Comparison of ENCODE assay signal across 9 mouse cellular contexts in genomic region chr1:179477157-179477902, GRCm38 (mm10). TPM values are rescaled to one million over a fixed set of nuclear protein-coding genes. Genes with fewer than 3 reads are reported as not detected.
A peak's percentile ranks its signal among the peaks of the same experiment; 100 is the strongest.
DNase-seq lines count a peak whose midpoint lies in the region; ATAC-seq and TF ChIP-seq lines count a peak whose summit lies in the region.
"Had no signal": no experiment of that assay in that cellular context is flagged by ENCODE, and none has a peak within 500 bp of the region (broad histone marks: within the 10 kb centered on the region; RNA-seq: fewer than 3 reads in every experiment).

No protein-coding gene starts in this region.

- H3K4me2 ChIP-seq in heart, embryonic 11.5 days, result no peak overlapping the region
- no peak overlapping the region for H3K4me2 ChIP-seq in embryonic facial prominence, embryonic 13.5 days
- no peak overlapping the region for H3K4me2 ChIP-seq in hindbrain, embryonic 14.5 days (replicated peaks)
- H3K4me2 ChIP-seq: liver, embryonic 15.5 days had no signal

- 58% methylated on average over 5 of the region's 5 CpGs for WGBS in heart, adult 2 months
- WGBS in heart, embryonic 11.5 days (ENCODE audit: insufficient replicate concordance), result 73% methylated on average over 5 of the region's 5 CpGs
- WGBS in embryonic facial prominence, embryonic 13.5 days, result 53% methylated on average over 5 of the region's 5 CpGs
- 82% methylated on average over 5 of the region's 5 CpGs for WGBS in hindbrain, embryonic 14.5 days

- H3K4me1 ChIP-seq in heart, adult 2 months (ENCODE audit: control insufficient read depth, insufficient read depth, low read length), result no peaks in the 10 kb centered on the region
- peaks cover 6% of the 10 kb centered on the region for H3K4me1 ChIP-seq in heart, embryonic 11.5 days (ENCODE audit: control insufficient read depth, insufficient read depth, low read length)
- peaks cover 29% of the 10 kb centered on the region for H3K4me1 ChIP-seq in embryonic facial prominence, embryonic 13.5 days
- H3K4me1 ChIP-seq in hindbrain, embryonic 14.5 days (replicated peaks; ENCODE audit: control insufficient read depth, insufficient read depth, low read length), result no peaks in the 10 kb centered on the region
- H3K4me1 ChIP-seq: liver, embryonic 15.5 days had no signal

- no peak for TF ChIP-seq POLR2A in heart, adult 2 months (IDR thresholded peaks at IDR 0.05; ENCODE audit: insufficient read depth, low read depth, low read length)

- TF ChIP-seq CTCF in heart, adult 2 months (IDR thresholded peaks at IDR 0.05), result peak; percentile 82

- H3K9ac ChIP-seq in heart, adult 2 months (ENCODE audit: low read depth, low read length), result no peak overlapping the region
- H3K9ac ChIP-seq in heart, embryonic 11.5 days (ENCODE audit: low read depth, low read length), result no peak overlapping the region
- H3K9ac ChIP-seq in embryonic facial prominence, embryonic 13.5 days, result no peak overlapping the region
- no peak overlapping the region for H3K9ac ChIP-seq in hindbrain, embryonic 14.5 days
- H3K9ac ChIP-seq: liver, embryonic 15.5 days had no signal

- no peak for TF ChIP-seq EP300 in heart, adult 2 months (IDR thresholded peaks at IDR 0.05; ENCODE audit: insufficient read depth, low read depth, low read length)

- intact Hi-C loops in heart, adult 2 months (cut with DNase I), result loop anchor here (5.0 to 10.0 kb wide), 2 partner anchors 165 to 333 kb away; no protein-coding TSS in a partner anchor

- H3K36me3 ChIP-seq in heart, adult 2 months (ENCODE audit: control insufficient read depth, insufficient read depth, low read length), result no peaks in the 10 kb centered on the region
- H3K36me3 ChIP-seq in heart, embryonic 11.5 days (ENCODE audit: control insufficient read depth, insufficient read depth, low read length), result no peaks in the 10 kb centered on the region
- peaks cover 9% of the 10 kb centered on the region for H3K36me3 ChIP-seq in embryonic facial prominence, embryonic 13.5 days
- H3K36me3 ChIP-seq in hindbrain, embryonic 14.5 days (replicated peaks; ENCODE audit: control insufficient read depth, insufficient read depth), result no peaks in the 10 kb centered on the region
- H3K36me3 ChIP-seq: liver, embryonic 15.5 days had no signal

- no peak for ATAC-seq in heart, embryonic 11.5 days (replicated peaks; ENCODE audit: insufficient number of reproducible peaks, low FRiP score, low TSS enrichment)
- no peak for ATAC-seq in embryonic facial prominence, embryonic 13.5 days (ENCODE audit: insufficient number of reproducible peaks, insufficient read depth, low FRiP score, low TSS enrichment, low read depth)
- ATAC-seq in hindbrain, embryonic 14.5 days (ENCODE audit: low FRiP score), result peak; percentile 76; the same call in 1 of the 2 replicates

- no peaks in the 10 kb centered on the region for H3K79me2 ChIP-seq in heart, adult 2 months (replicated peaks; ENCODE audit: control insufficient read depth, insufficient read depth, low read length)

- DNase-seq in heart, adult 2 months, result peak in 1 of 2 experiments; percentile 30
- DNase-seq in adrenal gland, postnatal 14 days, result peak; percentile 77
- DNase-seq in hindbrain, embryonic 14.5 days (ENCODE audit: low spot score), result peak; percentile 89
- DNase-seq in layer of hippocampus, adult 9-11 months, result peak; percentile 44
- peak; percentile 70 for DNase-seq in mesoderm, embryonic 11.5 days (ENCODE audit: low read depth, low spot score)
- peak; percentile 16 for DNase-seq in spleen, adult 12 weeks (ENCODE audit: low spot score)

- H3K9me3 ChIP-seq in heart, embryonic 11.5 days (replicated peaks; ENCODE audit: control insufficient read depth, low read length), result peaks cover 6% of the 10 kb centered on the region; the same call in 1 of the 2 replicates
- peaks cover 9% of the 10 kb centered on the region for H3K9me3 ChIP-seq in embryonic facial prominence, embryonic 13.5 days
- H3K9me3 ChIP-seq in hindbrain, embryonic 14.5 days (ENCODE audit: control insufficient read depth, low read length), result 0 out of 2 replicates have a peak, but pooled peaks cover 6% of the 10 kb centered on the region
- H3K9me3 ChIP-seq: liver, embryonic 15.5 days had no signal

- no peaks in the 10 kb centered on the region for H3K27me3 ChIP-seq in heart, adult 2 months (ENCODE audit: control insufficient read depth, insufficient read depth, low read length)
- no peaks in the 10 kb centered on the region for H3K27me3 ChIP-seq in heart, embryonic 11.5 days (ENCODE audit: control insufficient read depth, insufficient read depth, low read length)
- H3K27me3 ChIP-seq in embryonic facial prominence, embryonic 13.5 days, result no peaks in the 10 kb centered on the region
- H3K27me3 ChIP-seq in hindbrain, embryonic 14.5 days (ENCODE audit: control insufficient read depth, insufficient read depth, low read length), result no peaks in the 10 kb centered on the region
- H3K27me3 ChIP-seq: liver, embryonic 15.5 days had no signal

- H3K4me3 ChIP-seq in heart, adult 2 months, result no peak overlapping the region
- no peak overlapping the region for H3K4me3 ChIP-seq in heart, embryonic 11.5 days (ENCODE audit: low read depth, low read length)
- no peak overlapping the region for H3K4me3 ChIP-seq in embryonic facial prominence, embryonic 13.5 days
- no peak overlapping the region for H3K4me3 ChIP-seq in hindbrain, embryonic 14.5 days (replicated peaks; ENCODE audit: low read length)
- H3K4me3 ChIP-seq: liver, embryonic 15.5 days had no signal

- no peak overlapping the region for H3K27ac ChIP-seq in heart, adult 2 months
- no peak overlapping the region for H3K27ac ChIP-seq in heart, embryonic 11.5 days (ENCODE audit: low read depth, low read length)
- H3K27ac ChIP-seq in embryonic facial prominence, embryonic 13.5 days, result peak overlapping the region; percentile 33; the same call in 1 of the 2 replicates
- H3K27ac ChIP-seq in hindbrain, embryonic 14.5 days, result no peak overlapping the region
- H3K27ac ChIP-seq: liver, embryonic 15.5 days had no signal

RNA-seq across cellular contexts. Expression of gene Smyd3, which starts 40.5 kb away (rescaled TPM):
- 1 to 10 TPM; 7.6 to 8.1 TPM for total RNA-seq in heart, adult 2 months (2021)
- polyA plus RNA-seq in heart, adult 2 months (2012; rRNA removed), result 2.7 and 4.2 TPM in 2 replicates
- 12.2 and 12.6 TPM in 2 replicates for polyA plus RNA-seq in heart, embryonic 11.5 days (2014; fragmentation: Nextera tagmentation; extraction: Ambion mirVana)
- total RNA-seq in adrenal gland, postnatal 14 days (2021), result 6.5 and 7.3 TPM in 2 replicates
- 30.1 and 31.4 TPM in 2 replicates for polyA plus RNA-seq in embryonic facial prominence, embryonic 13.5 days (2015; fragmentation: Nextera tagmentation; extraction: Ambion mirVana)
- polyA plus RNA-seq in hindbrain, embryonic 14.5 days (2014; fragmentation: Nextera tagmentation; extraction: Ambion mirVana), result 25.4 and 28.2 TPM in 2 replicates
